Mouse (Mus musculus) limb, embryonic 13.5 days (tissue): ENCODE results near the gene Slc25a34. TPM values are rescaled to one million over a fixed set of nuclear protein-coding genes. Genes with fewer than 3 reads are reported as not detected.

Experiments
- ATAC-seq: fragments of 200-750 bp; cut with Nextera tagmentation; 2 replicates; pipeline ENCODE4 v1.8.0; 2017; ENCODE audit warnings: low read depth, moderate number of reproducible peaks, moderate TSS enrichment; ENCODE audit not compliant: low FRiP score
- H3K27ac ChIP-seq: fragments of 300-500 bp; sonication (generic); 2 replicates; pipeline ENCODE4 v1.5.1; 2015; ENCODE audit warnings: inconsistent platforms, mild to moderate bottlenecking, moderate library complexity
- H3K27me3 ChIP-seq: fragments of 300-500 bp; sonication (generic); 2 replicates; pipeline ENCODE4 v1.6.1; 2015; ENCODE audit warnings: mild to moderate bottlenecking, inconsistent platforms
- H3K36me3 ChIP-seq: fragments of 300-500 bp; sonication (generic); 2 replicates; pipeline ENCODE4 v1.6.1; 2015; ENCODE audit warnings: inconsistent platforms, mild to moderate bottlenecking, moderate library complexity
- H3K4me1 ChIP-seq: fragments of 300-500 bp; sonication (generic); 2 replicates; pipeline ENCODE4 v1.6.1; 2015; ENCODE audit warnings: inconsistent platforms
- H3K4me2 ChIP-seq: fragments of 300-500 bp; sonication (generic); replicated peaks from 2 replicates; pipeline ENCODE4 v1.6.1; 2015; ENCODE audit warnings: inconsistent platforms, mild to moderate bottlenecking, moderate library complexity
- H3K4me3 ChIP-seq: fragments of 300-500 bp; sonication (generic); 2 replicates; pipeline ENCODE4 v1.5.1; 2015; ENCODE audit warnings: moderate library complexity, mild to moderate bottlenecking, inconsistent platforms
- H3K9ac ChIP-seq: fragments of 300-500 bp; sonication (generic); 2 replicates; pipeline ENCODE4 v1.6.1; 2015; ENCODE audit warnings: mild to moderate bottlenecking, inconsistent platforms
- H3K9me3 ChIP-seq: fragments of 300-500 bp; sonication (generic); 2 replicates; pipeline ENCODE4 v1.6.1; 2016; ENCODE audit warnings: inconsistent platforms
- WGBS: fragments of 180-500 bp; shearing (Covaris S2); methylation state at CpG from one replicate; pipeline ENCODE4 v1.1.7; 2015; 5-methylcytosine and 5-hydroxymethylcytosine counted together
- polyA plus RNA-seq: library from polyadenylated mRNA; unstranded; fragments of >200 nt; fragmentation: Nextera tagmentation; extraction: Ambion mirVana; gene quantifications from 2 replicates; pipeline ENCODE4 v1.2.1, GENCODE M21; 2015

Slc25a34 gene
- polyA plus RNA-seq, result not detected in 2 replicates

DNA sequence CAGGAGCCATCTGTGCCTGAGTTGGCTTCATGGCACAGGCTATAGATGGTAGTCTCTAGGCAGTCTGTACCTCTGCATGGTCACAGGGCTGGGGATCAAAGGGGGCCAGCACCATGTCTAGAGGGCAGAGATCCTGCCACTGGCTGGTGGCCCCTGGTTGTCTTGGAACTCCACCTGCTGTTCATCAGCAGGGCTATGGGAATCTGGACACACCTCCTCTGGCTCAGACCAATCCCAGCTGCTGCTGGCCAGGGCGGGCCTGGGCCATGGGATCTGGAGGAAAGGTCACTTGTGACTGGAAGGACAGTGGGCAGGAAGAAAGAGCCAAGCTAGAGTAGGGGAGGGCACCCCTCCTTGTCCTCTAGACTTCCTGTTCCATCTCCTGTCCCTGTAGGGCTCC lies at the start of gene Slc25a34:
Gene Slc25a34, minus strand, starts transcription at position 156 of the 400 bp plus-strand sequence.
- peaks cover 4% of the 10 kb centered on the region; the same call in 1 of the 2 replicates for H3K4me1 ChIP-seq
- H3K9ac ChIP-seq, result no peak within 1 kb of the TSS
- peaks cover 38% of the 10 kb centered on the region for H3K36me3 ChIP-seq
- H3K9me3 ChIP-seq, result no peaks in the 10 kb centered on the region
- WGBS, result 55% methylated on average over 1 of the region's 1 CpGs
- H3K4me2 ChIP-seq, result no peak within 1 kb of the TSS
- H3K27me3 ChIP-seq, result no peaks in the 10 kb centered on the region
- ATAC-seq, result no peak
- H3K4me3 ChIP-seq, result no peak within 1 kb of the TSS
- no peak within 1 kb of the TSS for H3K27ac ChIP-seq

DNA sequence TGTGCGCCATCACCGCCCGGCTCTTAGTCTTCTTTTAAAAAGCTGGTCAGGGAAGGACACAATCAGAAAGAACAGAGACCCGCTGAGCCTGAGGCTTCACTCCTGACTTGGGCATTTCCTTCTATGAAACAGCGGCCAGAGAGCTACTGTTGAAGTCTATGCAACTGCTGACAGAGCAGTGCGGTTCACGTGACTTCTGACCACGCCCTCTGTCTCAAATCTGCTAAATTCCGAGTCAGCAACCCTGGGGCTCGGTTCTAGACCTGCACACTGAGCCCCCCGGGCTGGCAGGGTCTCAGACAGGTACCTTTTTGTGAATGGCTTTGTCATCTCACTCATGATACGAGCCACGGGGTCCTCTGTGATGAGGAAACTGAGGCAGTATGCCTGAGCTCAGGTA lies 48.7 kb upstream of the Slc25a34 start:
- Histone ChIP-seq H3K36me3 (0 out of 2 replicates have a peak, but pooled peaks cover 6% of the 10 kb centered on the region), H3K9ac (no peak overlapping the region), H3K27me3 (no peaks in the 10 kb centered on the region), H3K4me3 (no peak overlapping the region), H3K9me3 (no peaks in the 10 kb centered on the region), H3K4me1 (peaks cover 7% of the 10 kb centered on the region; the same call in 1 of the 2 replicates), H3K27ac (no peak overlapping the region), H3K4me2 (no peak overlapping the region)
- WGBS, result 76% methylated on average over 13 of the region's 13 CpGs
- ATAC-seq, result no peak

DNA sequence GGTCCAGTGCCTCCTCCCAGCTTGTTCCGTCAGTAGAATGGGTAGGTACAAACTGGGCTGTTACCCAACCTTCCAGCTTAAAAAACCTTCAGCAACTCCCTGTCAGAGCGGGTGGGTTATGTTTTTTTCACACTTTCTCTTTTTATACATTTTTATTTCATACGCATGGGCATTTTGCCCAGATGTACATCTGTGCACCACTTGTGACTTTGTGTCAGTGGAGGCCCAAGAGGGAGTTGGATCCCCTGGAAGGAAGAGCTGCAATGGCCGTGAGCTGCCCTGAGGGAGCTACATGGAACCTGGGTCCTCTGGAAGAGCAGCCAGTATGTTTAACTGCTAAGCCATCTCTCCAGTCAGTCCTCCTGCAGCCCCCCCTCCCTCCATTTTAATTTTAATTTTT lies 47.8 kb upstream of the Slc25a34 start:
- peaks cover 7% of the 10 kb centered on the region; the same call in 1 of the 2 replicates for H3K4me1 ChIP-seq
- no peak overlapping the region for H3K4me3 ChIP-seq
- no peaks in the 10 kb centered on the region for H3K36me3 ChIP-seq
- H3K9ac ChIP-seq, result no peak overlapping the region
- ATAC-seq, result no peak
- no peaks in the 10 kb centered on the region for H3K9me3 ChIP-seq
- WGBS, result 58% methylated on average over 4 of the region's 4 CpGs
- H3K27ac ChIP-seq, result no peak overlapping the region
- no peak overlapping the region for H3K4me2 ChIP-seq
- no peaks in the 10 kb centered on the region for H3K27me3 ChIP-seq

DNA sequence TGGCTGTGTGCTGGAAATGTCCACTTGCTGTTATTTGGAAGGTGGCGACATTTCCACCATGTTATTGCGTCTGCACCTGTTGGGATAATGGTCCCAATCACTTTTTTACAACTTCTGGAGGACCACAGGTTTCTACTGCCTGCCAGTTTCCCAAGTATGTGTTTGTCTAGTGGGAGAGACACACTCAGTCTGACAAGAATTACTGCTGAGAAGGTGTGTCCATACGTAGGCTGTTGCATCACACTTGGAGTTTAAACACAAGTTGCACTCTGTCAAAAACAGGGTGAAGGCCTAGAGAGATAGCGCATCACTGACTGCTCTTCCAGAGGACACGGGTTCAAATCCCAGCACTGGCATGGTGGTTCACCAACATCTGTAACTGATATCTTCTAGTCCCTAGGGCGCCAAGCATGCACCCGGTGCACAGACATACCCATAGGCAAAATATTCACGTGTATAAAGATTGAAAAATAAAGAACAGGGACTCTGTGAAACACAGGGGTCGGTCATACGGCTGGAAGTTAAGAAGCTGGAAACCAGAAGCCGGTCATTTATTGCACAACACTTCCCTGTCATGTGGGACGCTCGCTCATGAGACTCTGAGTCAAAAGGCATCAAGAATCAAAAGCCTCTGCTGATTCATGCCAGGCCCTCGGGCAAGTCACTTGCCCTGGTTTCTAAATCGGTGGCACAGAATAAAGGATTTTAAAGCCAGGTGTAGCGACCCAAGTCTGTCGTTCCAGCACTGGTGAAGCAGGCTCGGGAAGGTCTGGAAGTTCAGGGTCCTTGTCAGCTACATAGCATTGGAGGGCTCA lies 46.5 kb upstream of the Slc25a34 start:
- no peaks in the 10 kb centered on the region for H3K36me3 ChIP-seq
- 81% methylated on average over 18 of the region's 18 CpGs for WGBS
- H3K27me3 ChIP-seq, result no peaks in the 10 kb centered on the region
- H3K4me2 ChIP-seq, result no peak overlapping the region
- H3K9ac ChIP-seq, result no peak overlapping the region
- H3K4me1 ChIP-seq, result peaks cover 8% of the 10 kb centered on the region
- no peak overlapping the region for H3K4me3 ChIP-seq
- no peak overlapping the region for H3K27ac ChIP-seq
- no peak for ATAC-seq
- no peaks in the 10 kb centered on the region for H3K9me3 ChIP-seq

DNA sequence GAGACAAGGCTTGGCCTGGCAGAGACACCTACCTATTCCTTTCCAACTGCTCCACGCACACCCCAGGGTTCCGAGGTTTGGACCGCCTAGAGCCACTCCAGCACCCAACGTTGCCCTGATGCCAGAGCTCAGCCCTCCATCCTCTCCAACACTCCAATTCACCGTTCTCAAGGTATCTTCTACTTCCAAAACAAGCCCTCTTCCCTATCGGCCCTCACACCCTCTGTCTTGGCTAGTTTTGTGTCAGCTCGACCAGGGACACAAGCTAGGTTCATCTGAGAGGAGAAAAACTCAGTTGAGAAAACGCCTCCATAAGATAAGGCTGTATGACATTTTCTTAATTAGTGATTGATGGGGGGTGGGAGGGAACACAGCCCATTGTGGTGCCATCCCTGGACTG lies 41.2 kb upstream of the Slc25a34 start, which contains the start of gene Plekhm2:
Gene Plekhm2, minus strand, starts transcription at position 101 of the 400 bp plus-strand sequence.
- Histone ChIP-seq H3K27me3 (no peaks in the 10 kb centered on the region), H3K36me3 (peaks cover 22% of the 10 kb centered on the region), H3K9me3 (no peaks in the 10 kb centered on the region), H3K4me2 (peak within 1 kb of the TSS; percentile 90), H3K4me1 (peaks cover 21% of the 10 kb centered on the region), H3K4me3 (peak within 1 kb of the TSS; percentile 84), H3K9ac (peak within 1 kb of the TSS; percentile 95), H3K27ac (peak within 1 kb of the TSS; percentile 52)
- ATAC-seq, result no peak
- 68% methylated on average over 8 of the region's 8 CpGs for WGBS

DNA sequence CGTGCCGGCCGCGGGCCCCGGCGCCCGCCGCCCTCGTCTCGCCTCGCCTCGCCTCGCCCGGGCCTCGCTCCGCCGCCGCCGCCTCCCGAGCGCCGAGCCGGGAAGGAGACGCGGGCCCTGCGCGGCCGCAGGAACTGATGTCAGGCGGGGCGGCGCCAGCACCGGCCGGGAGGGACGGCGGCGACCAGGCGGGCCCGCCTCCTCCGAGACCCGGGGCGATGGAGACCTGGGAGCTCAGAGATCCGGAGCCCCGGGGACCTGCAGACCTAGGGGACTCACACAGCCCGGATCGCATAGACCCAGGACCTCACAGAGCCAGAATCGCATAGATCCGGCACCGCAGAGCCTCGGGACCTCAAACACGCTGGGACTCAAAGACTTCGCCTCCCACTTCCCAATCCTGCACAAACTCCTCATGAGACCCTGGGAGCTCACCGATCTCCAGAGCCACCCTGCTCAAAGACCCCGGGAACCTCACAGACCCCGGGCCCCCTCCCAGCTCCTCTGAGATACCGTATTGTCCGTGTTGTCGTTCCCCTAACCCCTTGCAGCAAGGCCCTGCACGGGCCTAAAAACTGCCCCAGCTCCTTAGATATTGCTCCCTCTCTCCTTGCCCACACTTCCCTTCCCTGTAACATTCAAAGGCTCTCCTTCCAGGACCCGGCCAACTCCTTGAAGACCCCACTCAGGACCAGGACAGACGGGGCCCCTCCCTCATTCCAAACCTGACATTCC lies 40.6 kb upstream of the Slc25a34 start:
- Histone ChIP-seq H3K27me3 (no peaks in the 10 kb centered on the region), H3K27ac (peak overlapping the region; percentile 52), H3K9ac (peak overlapping the region; percentile 95), H3K4me3 (peak overlapping the region; percentile 84), H3K4me2 (peak overlapping the region; percentile 90), H3K36me3 (peaks cover 29% of the 10 kb centered on the region), H3K4me1 (peaks cover 21% of the 10 kb centered on the region), H3K9me3 (no peaks in the 10 kb centered on the region)
- ATAC-seq, result peak; percentile 72; the same call in 1 of the 2 replicates
- WGBS, result under 1% methylated on average over 60 of the region's 60 CpGs

DNA sequence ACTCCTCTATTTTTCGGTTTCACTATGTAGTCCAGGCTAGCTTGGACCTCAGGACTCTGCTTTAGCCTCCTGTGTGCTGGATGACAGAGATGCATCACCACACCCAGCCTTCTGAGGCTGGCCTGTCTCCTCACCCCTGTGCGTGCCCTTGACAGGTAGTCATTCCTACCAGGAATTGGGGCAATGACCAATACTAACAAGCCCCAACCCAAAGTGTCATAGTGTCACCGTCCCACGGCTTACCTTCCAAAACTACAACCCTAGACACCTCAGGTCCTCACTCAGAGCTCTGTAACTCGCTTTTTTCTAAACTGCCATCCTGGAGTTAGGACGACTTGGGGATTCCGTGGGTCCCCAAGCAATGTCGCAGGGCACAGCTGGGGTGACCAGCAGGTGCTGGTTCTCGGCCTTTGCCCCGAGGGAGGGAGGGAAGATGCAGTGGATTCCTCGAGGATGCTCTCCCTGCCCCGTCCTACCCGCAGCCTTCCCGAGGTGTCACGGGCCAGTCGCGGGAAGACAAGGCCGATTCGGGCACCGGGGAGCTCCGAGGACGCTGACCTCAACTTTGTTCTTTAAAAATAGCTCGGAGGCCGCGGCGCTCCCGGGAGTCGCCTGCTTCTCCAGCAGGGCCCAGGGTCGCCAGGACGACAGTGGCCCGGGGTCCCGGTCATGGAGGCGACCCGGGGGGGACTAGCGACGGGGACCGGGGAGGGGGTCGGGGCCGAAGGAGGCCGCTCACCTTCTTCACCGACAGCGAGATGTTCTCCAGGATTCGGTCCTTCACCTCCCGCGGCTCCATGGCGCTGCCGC lies 39.7 kb upstream of the Slc25a34 start:
- H3K4me3 ChIP-seq, result peak overlapping the region; percentile 84
- H3K4me1 ChIP-seq, result peaks cover 21% of the 10 kb centered on the region
- no peaks in the 10 kb centered on the region for H3K27me3 ChIP-seq
- no peaks in the 10 kb centered on the region for H3K9me3 ChIP-seq
- H3K27ac ChIP-seq, result peak overlapping the region; percentile 52; the same call in 1 of the 2 replicates
- peak overlapping the region; percentile 90 for H3K4me2 ChIP-seq
- H3K9ac ChIP-seq, result peak overlapping the region; percentile 95
- WGBS, result 5% methylated on average over 41 of the region's 47 CpGs
- ATAC-seq, result peak; percentile 29; the same call in 1 of the 2 replicates
- peaks cover 37% of the 10 kb centered on the region for H3K36me3 ChIP-seq

DNA sequence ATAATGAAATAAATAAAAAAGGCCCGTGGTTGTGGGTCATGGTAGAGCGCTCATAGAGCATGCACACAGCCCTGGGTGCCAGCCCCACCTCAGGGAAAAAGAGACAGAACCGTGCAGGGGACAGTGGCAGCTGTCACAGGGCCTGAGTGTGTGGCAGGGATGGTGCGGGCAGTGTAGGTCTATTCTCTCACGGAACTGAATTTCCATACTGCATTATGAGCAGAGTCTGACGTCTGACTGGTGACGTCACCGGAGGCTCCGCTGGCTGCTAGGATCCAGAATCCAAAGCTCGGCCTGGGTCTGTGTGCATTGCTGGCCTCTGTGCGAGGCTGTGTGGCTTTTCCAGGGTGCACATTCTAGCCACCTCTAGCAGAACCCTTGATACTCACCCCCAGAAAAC lies 37.3 kb upstream of the Slc25a34 start:
- Histone ChIP-seq H3K27me3 (no peaks in the 10 kb centered on the region), H3K4me3 (no peak overlapping the region), H3K4me1 (peaks cover 21% of the 10 kb centered on the region), H3K36me3 (peaks cover 54% of the 10 kb centered on the region), H3K27ac (no peak overlapping the region), H3K9me3 (no peaks in the 10 kb centered on the region), H3K9ac (no peak overlapping the region), H3K4me2 (no peak overlapping the region)
- WGBS, result 92% methylated on average over 11 of the region's 11 CpGs
- ATAC-seq, result no peak

DNA sequence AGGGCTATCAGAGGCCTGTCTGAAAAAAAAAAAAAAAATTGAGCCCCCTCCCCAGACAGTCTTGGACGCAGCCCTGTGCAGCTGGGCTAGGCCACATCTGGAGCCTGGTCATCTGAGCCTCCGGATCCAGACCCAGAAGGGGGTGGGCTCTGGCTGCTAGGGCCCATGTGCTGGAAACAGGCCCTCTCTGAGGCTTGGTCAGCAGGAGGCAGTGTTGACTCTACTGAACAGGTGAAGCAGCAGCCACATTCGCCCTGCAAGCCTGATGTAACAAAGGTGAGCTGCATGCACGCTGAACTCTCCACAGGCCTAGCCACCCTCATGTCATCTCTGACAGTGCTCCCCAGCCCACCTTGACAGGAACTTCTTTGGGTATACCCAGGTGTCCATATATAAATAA lies 36.1 kb upstream of the Slc25a34 start:
- H3K36me3 ChIP-seq, result peaks cover 62% of the 10 kb centered on the region
- no peak overlapping the region for H3K4me3 ChIP-seq
- no peak overlapping the region for H3K9ac ChIP-seq
- peaks cover 17% of the 10 kb centered on the region for H3K4me1 ChIP-seq
- no peak overlapping the region for H3K27ac ChIP-seq
- no peaks in the 10 kb centered on the region for H3K9me3 ChIP-seq
- ATAC-seq, result no peak
- 50% methylated on average over 4 of the region's 4 CpGs for WGBS
- no peaks in the 10 kb centered on the region for H3K27me3 ChIP-seq
- no peak overlapping the region for H3K4me2 ChIP-seq

DNA sequence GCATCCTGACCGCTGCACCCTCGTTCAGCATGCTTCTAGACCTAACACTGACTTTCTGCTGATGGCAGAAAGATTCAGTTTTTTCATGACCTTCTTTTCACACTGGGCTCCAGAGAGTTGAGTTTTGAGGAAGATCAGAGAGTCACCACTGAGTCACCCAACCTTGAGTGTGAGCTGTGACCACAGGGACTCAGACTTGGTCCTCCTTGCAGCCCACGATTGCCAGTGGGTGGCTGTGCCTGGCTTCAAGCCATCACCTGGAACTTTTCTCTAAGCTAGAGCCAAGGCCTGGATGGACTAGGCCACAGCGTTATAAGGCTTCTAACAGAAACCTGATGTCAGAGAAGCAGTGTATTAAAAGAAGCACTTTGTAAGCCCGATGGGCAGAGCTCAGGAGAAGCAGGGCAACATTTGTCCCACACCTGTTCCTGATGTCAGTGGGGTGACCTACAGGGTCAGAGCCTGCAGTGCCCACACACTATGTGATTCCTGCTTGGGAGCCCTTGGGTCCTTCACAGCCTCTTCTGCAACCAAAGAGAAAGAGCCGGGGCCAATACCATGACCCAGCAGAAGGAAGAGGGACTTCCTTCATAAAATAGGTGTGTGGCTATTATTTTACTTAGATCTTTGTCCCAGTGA lies 35.3 kb upstream of the Slc25a34 start:
- no peak for ATAC-seq
- H3K4me3 ChIP-seq, result no peak overlapping the region
- H3K4me1 ChIP-seq, result peaks cover 13% of the 10 kb centered on the region
- 81% methylated on average over 6 of the region's 6 CpGs for WGBS
- H3K9me3 ChIP-seq, result no peaks in the 10 kb centered on the region
- H3K9ac ChIP-seq, result no peak overlapping the region
- H3K4me2 ChIP-seq, result no peak overlapping the region
- no peaks in the 10 kb centered on the region for H3K27me3 ChIP-seq
- peaks cover 69% of the 10 kb centered on the region for H3K36me3 ChIP-seq
- H3K27ac ChIP-seq, result no peak overlapping the region

DNA sequence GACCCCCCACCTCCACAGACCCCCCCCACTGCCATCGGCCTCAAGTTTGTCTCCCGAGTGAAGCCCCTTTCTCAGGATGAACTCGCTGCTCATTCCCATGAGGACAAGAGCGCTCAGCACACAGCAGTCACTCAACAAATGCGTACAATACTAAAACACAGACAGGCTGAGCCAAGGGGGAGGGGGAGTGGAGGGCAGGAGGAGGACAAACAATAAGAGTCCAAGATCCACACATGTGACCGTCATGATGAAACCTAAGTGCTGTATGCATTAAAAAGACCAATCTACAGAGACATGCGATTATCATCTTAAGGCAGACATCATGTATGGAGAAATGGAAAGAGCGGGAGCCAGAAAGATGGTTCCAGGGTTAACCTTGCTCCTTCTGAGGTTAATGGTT lies 33.3 kb upstream of the Slc25a34 start:
- Histone ChIP-seq H3K4me1 (no peaks in the 10 kb centered on the region), H3K4me2 (no peak overlapping the region), H3K27me3 (no peaks in the 10 kb centered on the region), H3K4me3 (no peak overlapping the region), H3K9ac (no peak overlapping the region), H3K9me3 (no peaks in the 10 kb centered on the region), H3K27ac (no peak overlapping the region), H3K36me3 (peaks cover 83% of the 10 kb centered on the region)
- no peak for ATAC-seq
- WGBS, result 93% methylated on average over 8 of the region's 8 CpGs
